Mouse (Mus musculus) cortical plate, adult 2 months (tissue): ENCODE data around the gene D130043K22Rik.

Source experiments
- CTCF ChIP-seq: fragments of 200-500 bp; IDR thresholded peaks from 2 replicates; pipeline ENCODE4 v1.5.1; 2011; ENCODE audit warnings: mild to moderate bottlenecking, control low read depth, low read length; ENCODE audit not compliant: insufficient read depth; ENCODE audit errors: extremely low read depth
- POLR2A ChIP-seq: fragments of 200-500 bp; IDR thresholded peaks from 2 replicates; pipeline ENCODE4 v1.6.1; 2011; ENCODE audit warnings: mild to moderate bottlenecking, low read length, control low read depth; ENCODE audit not compliant: insufficient read depth; ENCODE audit errors: extremely low read depth

DNA sequence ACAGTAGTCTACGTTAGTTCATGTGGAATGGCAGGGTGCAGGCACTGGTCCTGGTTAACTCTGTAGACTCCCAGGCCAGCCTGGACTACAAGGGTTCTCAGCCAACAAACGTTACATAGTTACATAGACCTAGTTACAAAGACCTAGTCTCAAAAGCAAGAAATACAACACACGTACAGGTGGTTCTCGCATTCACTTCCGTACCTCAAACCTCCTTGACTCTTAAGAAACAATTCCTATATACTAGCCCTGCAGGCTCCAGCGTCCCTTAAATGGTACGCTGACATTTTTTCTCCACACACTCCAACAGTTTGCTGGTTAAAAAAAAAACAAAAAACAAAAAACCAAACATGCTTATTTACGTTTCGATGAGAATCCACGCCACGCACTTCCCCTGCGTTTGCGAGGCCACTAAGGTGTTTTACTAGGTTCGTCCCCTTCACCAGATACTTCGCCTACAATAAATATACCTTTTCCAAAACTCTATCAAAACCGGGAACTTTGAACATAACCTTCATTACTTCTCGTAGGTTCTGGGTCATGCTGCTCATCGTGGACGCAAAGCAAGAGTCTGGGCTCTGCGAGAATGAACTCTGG is 14.1 kb upstream of the D130043K22Rik start:
- TF ChIP-seq CTCF (no peak), POLR2A (no peak)
